Mouse (Mus musculus): ENCODE results near the gene Wasf1. TPM values are rescaled to one million over a fixed set of nuclear protein-coding genes. Genes with fewer than 3 reads are reported as not detected.

The Wasf1 gene
- polyA plus RNA-seq, 1 experiment from 2014 or later, result 105 TPM

- Histone ChIP-seq H3K27ac (no peak overlapping the region), H3K9me3 (ENCODE audit: control insufficient read depth, low read length) (no peaks in the 10 kb centered on the region), H3K9ac (no peak overlapping the region), H3K4me1 (replicated peaks; ENCODE audit: control insufficient read depth, insufficient read depth, low read length) (peaks cover 8% of the 10 kb centered on the region; the same call in 1 of the 2 replicates), H3K27me3 (ENCODE audit: control insufficient read depth, insufficient read depth, low read length) (no peaks in the 10 kb centered on the region), H3K4me2 (replicated peaks) (no peak overlapping the region), H3K36me3 (replicated peaks; ENCODE audit: control insufficient read depth, insufficient read depth) (no peaks in the 10 kb centered on the region), H3K4me3 (replicated peaks; ENCODE audit: low read length) (no peak overlapping the region)
- no peak for ATAC-seq (ENCODE audit: low FRiP score)
- DNase-seq (ENCODE audit: low spot score), result no peak
- 71% methylated on average over 7 of the region's 7 CpGs for WGBS
These were observed 23.5 kb downstream of the Wasf1 start for GRCm38 (mm10) chr10:40906802-40907201.

- ATAC-seq (ENCODE audit: low FRiP score) (no peak), DNase-seq (ENCODE audit: low spot score) (no peak)
- H3K27me3 ChIP-seq (ENCODE audit: control insufficient read depth, insufficient read depth, low read length), result no peaks in the 10 kb centered on the region
- H3K9me3 ChIP-seq (ENCODE audit: control insufficient read depth, low read length), result no peaks in the 10 kb centered on the region
- no peak overlapping the region for H3K9ac ChIP-seq
- H3K36me3 ChIP-seq (replicated peaks; ENCODE audit: control insufficient read depth, insufficient read depth), result no peaks in the 10 kb centered on the region
- H3K4me2 ChIP-seq (replicated peaks), result no peak overlapping the region
- WGBS, result 32% methylated on average over 2 of the region's 2 CpGs
- peaks cover 8% of the 10 kb centered on the region; the same call in 1 of the 2 replicates for H3K4me1 ChIP-seq (replicated peaks; ENCODE audit: control insufficient read depth, insufficient read depth, low read length)
- H3K27ac ChIP-seq, result no peak overlapping the region
- no peak overlapping the region for H3K4me3 ChIP-seq (replicated peaks; ENCODE audit: low read length)
These were observed 25.3 kb downstream of the Wasf1 start for GRCm38 (mm10) chr10:40908580-40908979.

- Histone ChIP-seq H3K27me3 (ENCODE audit: control insufficient read depth, insufficient read depth, low read length) (no peaks in the 10 kb centered on the region), H3K36me3 (replicated peaks; ENCODE audit: control insufficient read depth, insufficient read depth) (no peaks in the 10 kb centered on the region), H3K4me1 (replicated peaks; ENCODE audit: control insufficient read depth, insufficient read depth, low read length) (peaks cover 8% of the 10 kb centered on the region; the same call in 1 of the 2 replicates), H3K4me2 (replicated peaks) (no peak overlapping the region), H3K9ac (no peak overlapping the region), H3K27ac (no peak overlapping the region), H3K4me3 (replicated peaks; ENCODE audit: low read length) (no peak overlapping the region), H3K9me3 (ENCODE audit: control insufficient read depth, low read length) (no peaks in the 10 kb centered on the region)
- WGBS, result 43% methylated on average over 2 of the region's 2 CpGs
- DNase-seq (ENCODE audit: low spot score), result no peak
- no peak for ATAC-seq (ENCODE audit: low FRiP score)
These were observed 27.5 kb downstream of the Wasf1 start for GRCm38 (mm10) chr10:40910811-40911210.

- H3K4me1 ChIP-seq (replicated peaks; ENCODE audit: control insufficient read depth, insufficient read depth, low read length), result peaks cover 3% of the 10 kb centered on the region; the same call in 1 of the 2 replicates
- H3K36me3 ChIP-seq (replicated peaks; ENCODE audit: control insufficient read depth, insufficient read depth), result no peaks in the 10 kb centered on the region
- H3K4me2 ChIP-seq (replicated peaks), result no peak overlapping the region
- no peaks in the 10 kb centered on the region for H3K27me3 ChIP-seq (ENCODE audit: control insufficient read depth, insufficient read depth, low read length)
- no peak overlapping the region for H3K4me3 ChIP-seq (replicated peaks; ENCODE audit: low read length)
- DNase-seq (ENCODE audit: low spot score), result no peak
- no peak overlapping the region for H3K27ac ChIP-seq
- no peaks in the 10 kb centered on the region for H3K9me3 ChIP-seq (ENCODE audit: control insufficient read depth, low read length)
- no peak for ATAC-seq (ENCODE audit: low FRiP score)
- 81% methylated on average over 2 of the region's 2 CpGs for WGBS
- no peak overlapping the region for H3K9ac ChIP-seq
These were observed 32.0 kb downstream of the Wasf1 start for GRCm38 (mm10) chr10:40915240-40915639.

- Histone ChIP-seq H3K4me2 (replicated peaks) (no peak overlapping the region), H3K4me3 (replicated peaks; ENCODE audit: low read length) (no peak overlapping the region), H3K4me1 (replicated peaks; ENCODE audit: control insufficient read depth, insufficient read depth, low read length) (no peaks in the 10 kb centered on the region; the same call in 1 of the 2 replicates), H3K9ac (no peak overlapping the region), H3K9me3 (ENCODE audit: control insufficient read depth, low read length) (no peaks in the 10 kb centered on the region), H3K36me3 (replicated peaks; ENCODE audit: control insufficient read depth, insufficient read depth) (peaks cover 21% of the 10 kb centered on the region), H3K27ac (no peak overlapping the region), H3K27me3 (ENCODE audit: control insufficient read depth, insufficient read depth, low read length) (no peaks in the 10 kb centered on the region)
- ATAC-seq (ENCODE audit: low FRiP score) (no peak), DNase-seq (ENCODE audit: low spot score) (no peak)
- 82% methylated on average over 8 of the region's 8 CpGs for WGBS
These were observed 35.6 kb downstream of the Wasf1 start for GRCm38 (mm10) chr10:40918669-40919440.

- no peak for ATAC-seq (ENCODE audit: low FRiP score)
- Histone ChIP-seq H3K36me3 (replicated peaks; ENCODE audit: control insufficient read depth, insufficient read depth) (peaks cover 27% of the 10 kb centered on the region), H3K9me3 (ENCODE audit: control insufficient read depth, low read length) (no peaks in the 10 kb centered on the region), H3K27ac (no peak overlapping the region), H3K4me1 (replicated peaks; ENCODE audit: control insufficient read depth, insufficient read depth, low read length) (no peaks in the 10 kb centered on the region; the same call in 1 of the 2 replicates), H3K9ac (no peak overlapping the region), H3K4me2 (replicated peaks) (no peak overlapping the region), H3K4me3 (replicated peaks; ENCODE audit: low read length) (no peak overlapping the region), H3K27me3 (ENCODE audit: control insufficient read depth, insufficient read depth, low read length) (no peaks in the 10 kb centered on the region)
- 79% methylated on average over 6 of the region's 6 CpGs for WGBS
- DNase-seq (ENCODE audit: low spot score), result no peak
These were observed 36.2 kb downstream of the Wasf1 start for GRCm38 (mm10) chr10:40919464-40919863.

- DNase-seq (ENCODE audit: low spot score), result no peak
- no peaks in the 10 kb centered on the region for H3K27me3 ChIP-seq (ENCODE audit: control insufficient read depth, insufficient read depth, low read length)
- no peak overlapping the region for H3K4me2 ChIP-seq (replicated peaks)
- no peak overlapping the region for H3K9ac ChIP-seq
- no peaks in the 10 kb centered on the region for H3K4me1 ChIP-seq (replicated peaks; ENCODE audit: control insufficient read depth, insufficient read depth, low read length)
- H3K27ac ChIP-seq, result no peak overlapping the region
- no peaks in the 10 kb centered on the region for H3K9me3 ChIP-seq (ENCODE audit: control insufficient read depth, low read length)
- ATAC-seq (ENCODE audit: low FRiP score), result no peak
- 98% methylated on average over 8 of the region's 8 CpGs for WGBS
- H3K4me3 ChIP-seq (replicated peaks; ENCODE audit: low read length), result no peak overlapping the region
- H3K36me3 ChIP-seq (replicated peaks; ENCODE audit: control insufficient read depth, insufficient read depth), result peaks cover 71% of the 10 kb centered on the region
These were observed 49.7 kb downstream of the Wasf1 start for GRCm38 (mm10) chr10:40932995-40933394.

GRCm38 (mm10) chr10:40936160-40936726 lies 53.0 kb downstream of the Wasf1 start:
- DNase-seq (ENCODE audit: low spot score) (no peak), ATAC-seq (ENCODE audit: low FRiP score) (no peak)
- Histone ChIP-seq H3K36me3 (replicated peaks; ENCODE audit: control insufficient read depth, insufficient read depth) (peaks cover 85% of the 10 kb centered on the region), H3K27ac (no peak overlapping the region), H3K4me1 (replicated peaks; ENCODE audit: control insufficient read depth, insufficient read depth, low read length) (no peaks in the 10 kb centered on the region), H3K4me3 (replicated peaks; ENCODE audit: low read length) (no peak overlapping the region), H3K9ac (no peak overlapping the region), H3K27me3 (ENCODE audit: control insufficient read depth, insufficient read depth, low read length) (no peaks in the 10 kb centered on the region), H3K9me3 (ENCODE audit: control insufficient read depth, low read length) (no peaks in the 10 kb centered on the region), H3K4me2 (replicated peaks) (no peak overlapping the region)
- 81% methylated on average over 13 of the region's 13 CpGs for WGBS

- ATAC-seq (ENCODE audit: low FRiP score), result no peak
These were observed 54.3 kb downstream of the Wasf1 start for GRCm38 (mm10) chr10:40937569-40937968.

More at GRCm38 (mm10) chr10:40937569-40937968, 54.3 kb downstream of the Wasf1 start:
- no peaks in the 10 kb centered on the region for H3K4me1 ChIP-seq (replicated peaks; ENCODE audit: control insufficient read depth, insufficient read depth, low read length)
- no peak for DNase-seq (ENCODE audit: low spot score)
- no peak overlapping the region for H3K27ac ChIP-seq
- no peak overlapping the region for H3K4me3 ChIP-seq (replicated peaks; ENCODE audit: low read length)
- peaks cover 78% of the 10 kb centered on the region for H3K36me3 ChIP-seq (replicated peaks; ENCODE audit: control insufficient read depth, insufficient read depth)
- H3K9ac ChIP-seq, result no peak overlapping the region
- H3K4me2 ChIP-seq (replicated peaks), result no peak overlapping the region
- no peaks in the 10 kb centered on the region for H3K27me3 ChIP-seq (ENCODE audit: control insufficient read depth, insufficient read depth, low read length)
- no peaks in the 10 kb centered on the region for H3K9me3 ChIP-seq (ENCODE audit: control insufficient read depth, low read length)
- WGBS, result 94% methylated on average over 20 of the region's 20 CpGs

All from hindbrain, embryonic 14.5 days (tissue).